Mouse (Mus musculus) megakaryocyte, embryonic 14.5 days (primary cell): Measurements from ENCODE around the gene Ecel1.

Experiments used
- FLI1 ChIP-seq: IDR thresholded peaks from 2 replicates; pipeline ENCODE4 v1.6.1; 2012; ENCODE audit warnings: low read length, inconsistent platforms, mixed read lengths
- GATA1 ChIP-seq: IDR thresholded peaks from 3 replicates; pipeline ENCODE4 v1.6.1; 2012; ENCODE audit warnings: mixed read lengths, low read length, inconsistent platforms, borderline replicate concordance

GRCm38 (mm10) chr1:87171312-87171711, 15.0 kb upstream of the Ecel1 start:
- no peak for TF ChIP-seq GATA1
- no peak for TF ChIP-seq FLI1
